Mouse (Mus musculus) kidney, adult 2 months (tissue): Measurements from ENCODE around the gene Car12. TPM values are rescaled to one million over a fixed set of nuclear protein-coding genes. Genes with fewer than 3 reads are reported as not detected.

ENCODE experiments used
- DNase-seq: peaks from one replicate; pipeline ENCODE4 v3.0.0; 2021
- H3K27ac ChIP-seq: fragments of 200-500 bp; 2 replicates; pipeline ENCODE4 v1.5.1; 2012; ENCODE audit warnings: low read depth, low read length, control low read depth, inconsistent platforms; ENCODE audit not compliant: insufficient read depth
- H3K27me3 ChIP-seq: fragments of 200-500 bp; replicated peaks from 2 replicates; pipeline ENCODE4 v1.6.1; 2012; ENCODE audit warnings: mild to moderate bottlenecking, moderate library complexity, low read length, inconsistent platforms; ENCODE audit not compliant: control insufficient read depth, insufficient read depth
- H3K36me3 ChIP-seq: fragments of 200-500 bp; 2 replicates; pipeline ENCODE4 v1.6.1; 2012; ENCODE audit warnings: mild to moderate bottlenecking, moderate library complexity, low read length, inconsistent platforms; ENCODE audit not compliant: control insufficient read depth, insufficient read depth
- H3K4me1 ChIP-seq: fragments of 200-500 bp; 2 replicates; pipeline ENCODE4 v1.6.1; 2011; ENCODE audit warnings: low read length; ENCODE audit not compliant: control insufficient read depth, insufficient read depth
- H3K4me3 ChIP-seq: fragments of 200-500 bp; 2 replicates; pipeline ENCODE4 v1.5.1; 2011; ENCODE audit warnings: mild to moderate bottlenecking, low read depth, low read length, control low read depth; ENCODE audit not compliant: insufficient read depth
- CTCF ChIP-seq: fragments of 200-500 bp; conservative IDR thresholded peaks from 2 replicates; pipeline ENCODE4 v1.5.1; 2011; ENCODE audit warnings: low read depth, mild to moderate bottlenecking, control low read depth, low read length, moderate library complexity, mixed read lengths; ENCODE audit not compliant: insufficient read depth, insufficient read length
- POLR2A ChIP-seq: fragments of 200-500 bp; IDR thresholded peaks from one replicate; pipeline ENCODE4 v1.6.1; 2011; ENCODE audit warnings: low read depth, low read length, control low read depth
- WGBS: fragments of 180-500 bp; shearing (Covaris S2); methylation state at CpG from one replicate; pipeline ENCODE4 v1.1.7; 2018; 5-methylcytosine and 5-hydroxymethylcytosine counted together
- polyA plus RNA-seq: library from polyadenylated mRNA; depleted of rRNA; stranded (reverse); fragments of >200 nt; gene quantifications from 2 replicates; pipeline ENCODE4 v1.2.3, GENCODE M21; 2012

The Car12 gene
- polyA plus RNA-seq, 1 experiment: 295 TPM

- peak; percentile 97 for DNase-seq
- peak overlapping the region; percentile 88 for H3K27ac ChIP-seq
Observed at GRCm38 (mm10) chr9:66697355-66698140, 15.9 kb upstream of the Car12 start.

DNA sequence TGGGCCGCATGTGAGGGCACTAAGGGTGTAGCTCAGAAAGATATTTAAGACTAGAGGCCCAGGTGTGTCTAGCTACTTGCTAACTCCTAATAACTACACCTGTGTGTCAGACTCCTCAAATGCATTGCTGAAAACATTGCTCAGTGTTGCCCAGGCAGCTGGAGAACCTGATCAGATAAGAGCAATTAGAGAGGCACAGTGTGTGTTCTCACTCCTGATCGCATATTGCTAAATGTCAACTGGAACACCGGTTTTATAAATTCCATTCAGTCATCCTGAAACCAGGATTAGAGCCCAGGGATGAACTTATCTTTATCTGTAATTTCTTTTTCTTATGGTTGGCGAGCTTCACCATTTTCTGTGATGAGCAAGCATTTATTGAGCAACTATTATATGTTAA lies 13.7 kb upstream of the Car12 start:
- TF ChIP-seq CTCF (no peak), POLR2A (no peak)
- no peak overlapping the region for H3K4me3 ChIP-seq
- no peaks in the 10 kb centered on the region for H3K36me3 ChIP-seq
- no peaks in the 10 kb centered on the region for H3K27me3 ChIP-seq
- no peak for DNase-seq
- peaks cover 15% of the 10 kb centered on the region for H3K4me1 ChIP-seq
- WGBS: 81% methylated on average over 4 of the region's 4 CpGs
- no peak overlapping the region for H3K27ac ChIP-seq

More at GRCm38 (mm10) chr9:66697355-66698140, 15.9 kb upstream of the Car12 start:
- TF ChIP-seq POLR2A (no peak), CTCF (0 out of 2 replicates have a peak, but pooled peaks have one; percentile 5)
- 37% methylated on average over 7 of the region's 7 CpGs for WGBS
- no peaks in the 10 kb centered on the region for H3K36me3 ChIP-seq
- H3K4me1 ChIP-seq: peaks cover 15% of the 10 kb centered on the region
- H3K4me3 ChIP-seq: no peak overlapping the region
- no peaks in the 10 kb centered on the region for H3K27me3 ChIP-seq

GRCm38 (mm10) chr9:66703002-66703401 lies 10.5 kb upstream of the Car12 start:
- H3K4me3 ChIP-seq: no peak overlapping the region
- H3K27me3 ChIP-seq: no peaks in the 10 kb centered on the region
- peak; percentile 47 for DNase-seq
- no peak overlapping the region for H3K27ac ChIP-seq
- no peaks in the 10 kb centered on the region for H3K36me3 ChIP-seq
- 78% methylated on average over 4 of the region's 4 CpGs for WGBS
- H3K4me1 ChIP-seq: peaks cover 8% of the 10 kb centered on the region; the same call in 1 of the 2 replicates
- no peak for TF ChIP-seq POLR2A
- TF ChIP-seq CTCF: no peak

GRCm38 (mm10) chr9:66705354-66705753 lies 8.1 kb upstream of the Car12 start:
- H3K4me1 ChIP-seq: peaks cover 10% of the 10 kb centered on the region; the same call in 1 of the 2 replicates
- no peaks in the 10 kb centered on the region for H3K36me3 ChIP-seq
- no peak for DNase-seq
- H3K4me3 ChIP-seq: no peak overlapping the region
- H3K27ac ChIP-seq: no peak overlapping the region
- H3K27me3 ChIP-seq: no peaks in the 10 kb centered on the region
- no peak for TF ChIP-seq POLR2A
- TF ChIP-seq CTCF: no peak

GRCm38 (mm10) chr9:66705766-66706165 lies 7.7 kb upstream of the Car12 start:
- TF ChIP-seq POLR2A: no peak
- TF ChIP-seq CTCF: peak; percentile 75
- DNase-seq: peak; percentile 89
- H3K4me1 ChIP-seq: peaks cover 10% of the 10 kb centered on the region; the same call in 1 of the 2 replicates
- H3K36me3 ChIP-seq: no peaks in the 10 kb centered on the region
- no peak overlapping the region for H3K27ac ChIP-seq
- H3K27me3 ChIP-seq: no peaks in the 10 kb centered on the region
- no peak overlapping the region for H3K4me3 ChIP-seq
- WGBS: 48% methylated on average over 2 of the region's 2 CpGs

GRCm38 (mm10) chr9:66708054-66708772 lies 5.3 kb upstream of the Car12 start:
- no peaks in the 10 kb centered on the region for H3K36me3 ChIP-seq
- H3K27me3 ChIP-seq: no peaks in the 10 kb centered on the region
- no peak for TF ChIP-seq CTCF
- no peak for TF ChIP-seq POLR2A
- no peak overlapping the region for H3K27ac ChIP-seq
- no peak overlapping the region for H3K4me3 ChIP-seq
- H3K4me1 ChIP-seq: peaks cover 10% of the 10 kb centered on the region; the same call in 1 of the 2 replicates
- DNase-seq: peak; percentile 38
- WGBS: 37% methylated on average over 11 of the region's 11 CpGs
